Mouse (Mus musculus): ENCODE data around the gene Tmc4. TPM values are rescaled to one million over a fixed set of nuclear protein-coding genes. Genes with fewer than 3 reads are reported as not detected.

Gene Tmc4
- polyA plus RNA-seq, 1 experiment, result 14.1 TPM

- TF ChIP-seq POLR2A (IDR thresholded peaks at IDR 0.05; ENCODE audit: borderline replicate concordance, extremely low read depth, insufficient read depth, insufficient read length, poor library complexity, severe bottlenecking) (no peak), CTCF (IDR thresholded peaks at IDR 0.05; ENCODE audit: borderline replicate concordance, extremely low read depth, insufficient read depth, insufficient read length) (no peak)
- DNase-seq (ENCODE audit: low read depth), result no peak
Observed at GRCm38 (mm10) chr7:3656966-3657365, 20.4 kb downstream of the Tmc4 start.

- DNase-seq (ENCODE audit: low read depth), result no peak
- no peak for TF ChIP-seq CTCF (IDR thresholded peaks at IDR 0.05; ENCODE audit: borderline replicate concordance, extremely low read depth, insufficient read depth, insufficient read length)
- TF ChIP-seq POLR2A (IDR thresholded peaks at IDR 0.05; ENCODE audit: borderline replicate concordance, extremely low read depth, insufficient read depth, insufficient read length, poor library complexity, severe bottlenecking), result no peak
Observed at GRCm38 (mm10) chr7:3646641-3647040, 30.7 kb downstream of the Tmc4 start.

GRCm38 (mm10) chr7:3646188-3646587, 31.2 kb downstream of the Tmc4 start:
- DNase-seq (ENCODE audit: low read depth), result no peak
- TF ChIP-seq CTCF (IDR thresholded peaks at IDR 0.05; ENCODE audit: borderline replicate concordance, extremely low read depth, insufficient read depth, insufficient read length) (no peak), POLR2A (IDR thresholded peaks at IDR 0.05; ENCODE audit: borderline replicate concordance, extremely low read depth, insufficient read depth, insufficient read length, poor library complexity, severe bottlenecking) (no peak)

GRCm38 (mm10) chr7:3645488-3646025, 31.8 kb downstream of the Tmc4 start:
- TF ChIP-seq POLR2A (IDR thresholded peaks at IDR 0.05; ENCODE audit: borderline replicate concordance, extremely low read depth, insufficient read depth, insufficient read length, poor library complexity, severe bottlenecking), result no peak
- no peak for TF ChIP-seq CTCF (IDR thresholded peaks at IDR 0.05; ENCODE audit: borderline replicate concordance, extremely low read depth, insufficient read depth, insufficient read length)
- DNase-seq (ENCODE audit: low read depth), result no peak

- DNase-seq (ENCODE audit: low read depth), result peak; percentile 100
- peak; percentile 83; the same call in 1 of the 2 replicates for TF ChIP-seq POLR2A (IDR thresholded peaks at IDR 0.05; ENCODE audit: borderline replicate concordance, extremely low read depth, insufficient read depth, insufficient read length, poor library complexity, severe bottlenecking)
- no peak for TF ChIP-seq CTCF (IDR thresholded peaks at IDR 0.05; ENCODE audit: borderline replicate concordance, extremely low read depth, insufficient read depth, insufficient read length)
Observed at GRCm38 (mm10) chr7:3644672-3645487, 32.5 kb downstream of the Tmc4 start, which contains the start of gene Cnot3. Cnot3 (plus strand) TSS chr7:3645268.

- DNase-seq (ENCODE audit: low read depth), result no peak
- TF ChIP-seq POLR2A (IDR thresholded peaks at IDR 0.05; ENCODE audit: borderline replicate concordance, extremely low read depth, insufficient read depth, insufficient read length, poor library complexity, severe bottlenecking), result no peak
- no peak for TF ChIP-seq CTCF (IDR thresholded peaks at IDR 0.05; ENCODE audit: borderline replicate concordance, extremely low read depth, insufficient read depth, insufficient read length)
Observed at GRCm38 (mm10) chr7:3644348-3644671, 33.0 kb downstream of the Tmc4 start.

GRCm38 (mm10) chr7:3643843-3644242, 33.5 kb downstream of the Tmc4 start:
- no peak for DNase-seq (ENCODE audit: low read depth)
- no peak for TF ChIP-seq CTCF (IDR thresholded peaks at IDR 0.05; ENCODE audit: borderline replicate concordance, extremely low read depth, insufficient read depth, insufficient read length)
- TF ChIP-seq POLR2A (IDR thresholded peaks at IDR 0.05; ENCODE audit: borderline replicate concordance, extremely low read depth, insufficient read depth, insufficient read length, poor library complexity, severe bottlenecking), result no peak

GRCm38 (mm10) chr7:3643412-3643811, 33.9 kb downstream of the Tmc4 start:
- TF ChIP-seq CTCF (IDR thresholded peaks at IDR 0.05; ENCODE audit: borderline replicate concordance, extremely low read depth, insufficient read depth, insufficient read length), result no peak
- TF ChIP-seq POLR2A (IDR thresholded peaks at IDR 0.05; ENCODE audit: borderline replicate concordance, extremely low read depth, insufficient read depth, insufficient read length, poor library complexity, severe bottlenecking), result no peak
- DNase-seq (ENCODE audit: low read depth), result no peak

GRCm38 (mm10) chr7:3630478-3630815, 46.9 kb downstream of the Tmc4 start:
- DNase-seq (ENCODE audit: low read depth), result no peak
- TF ChIP-seq POLR2A (IDR thresholded peaks at IDR 0.05; ENCODE audit: borderline replicate concordance, extremely low read depth, insufficient read depth, insufficient read length, poor library complexity, severe bottlenecking), result no peak
- no peak for TF ChIP-seq CTCF (IDR thresholded peaks at IDR 0.05; ENCODE audit: borderline replicate concordance, extremely low read depth, insufficient read depth, insufficient read length)

- DNase-seq (ENCODE audit: low read depth), result peak; percentile 99
- TF ChIP-seq CTCF (IDR thresholded peaks at IDR 0.05; ENCODE audit: borderline replicate concordance, extremely low read depth, insufficient read depth, insufficient read length), result no peak
- TF ChIP-seq POLR2A (IDR thresholded peaks at IDR 0.05; ENCODE audit: borderline replicate concordance, extremely low read depth, insufficient read depth, insufficient read length, poor library complexity, severe bottlenecking), result peak; percentile 28; the same call in 1 of the 2 replicates
Observed at GRCm38 (mm10) chr7:3629543-3630477, 47.5 kb downstream of the Tmc4 start, which contains the start of the genes Tfpt and Prpf31. Tfpt (minus strand) TSS chr7:3629929. Prpf31 (plus strand) TSS chr7:3629985.

GRCm38 (mm10) chr7:3629030-3629429, 48.3 kb downstream of the Tmc4 start:
- no peak for DNase-seq (ENCODE audit: low read depth)
- no peak for TF ChIP-seq CTCF (IDR thresholded peaks at IDR 0.05; ENCODE audit: borderline replicate concordance, extremely low read depth, insufficient read depth, insufficient read length)
- no peak for TF ChIP-seq POLR2A (IDR thresholded peaks at IDR 0.05; ENCODE audit: borderline replicate concordance, extremely low read depth, insufficient read depth, insufficient read length, poor library complexity, severe bottlenecking)

Data from brain, embryonic 14.5 days (tissue).